Mouse (Mus musculus): ENCODE data around the gene Fyco1. TPM values are rescaled to one million over a fixed set of nuclear protein-coding genes. Genes with fewer than 3 reads are reported as not detected.

Fyco1 gene
- polyA plus RNA-seq, 1 experiment from 2014 or later = 29.0 TPM

- H3K9me3 ChIP-seq (replicated peaks; ENCODE audit: control insufficient read depth, low read length) = no peaks in the 10 kb centered on the region
- H3K4me2 ChIP-seq (ENCODE audit: low read depth, low read length) = peak overlapping the region; percentile 64
- H3K36me3 ChIP-seq (ENCODE audit: control insufficient read depth, insufficient read depth) = no peaks in the 10 kb centered on the region
- peak overlapping the region; percentile 98 for H3K9ac ChIP-seq (ENCODE audit: low read length)
- peak overlapping the region; percentile 98 for H3K27ac ChIP-seq (ENCODE audit: low read length)
- H3K4me1 ChIP-seq (ENCODE audit: control insufficient read depth, insufficient read depth, low read length) = peaks cover 16% of the 10 kb centered on the region
- no peaks in the 10 kb centered on the region for H3K27me3 ChIP-seq (ENCODE audit: control insufficient read depth, insufficient read depth, low read length)
- H3K4me3 ChIP-seq (ENCODE audit: low read length) = peak overlapping the region; percentile 92
- peak; percentile 58 for ATAC-seq (replicated peaks; ENCODE audit: extremely low read depth, insufficient read depth, low FRiP score)
- 0% methylated on average over 27 of the region's 27 CpGs for WGBS
These were observed 512 bp downstream of the Fyco1 start for GRCm38 (mm10) chr9:123851062-123851712.

GRCm38 (mm10) chr9:123850705-123851061, 1.0 kb downstream of the Fyco1 start:
- H3K36me3 ChIP-seq (ENCODE audit: control insufficient read depth, insufficient read depth) = no peaks in the 10 kb centered on the region
- H3K27ac ChIP-seq (ENCODE audit: low read length) = peak overlapping the region; percentile 98
- H3K4me3 ChIP-seq (ENCODE audit: low read length) = peak overlapping the region; percentile 92
- no peaks in the 10 kb centered on the region for H3K27me3 ChIP-seq (ENCODE audit: control insufficient read depth, insufficient read depth, low read length)
- no peaks in the 10 kb centered on the region for H3K9me3 ChIP-seq (replicated peaks; ENCODE audit: control insufficient read depth, low read length)
- peak overlapping the region; percentile 98 for H3K9ac ChIP-seq (ENCODE audit: low read length)
- H3K4me2 ChIP-seq (ENCODE audit: low read depth, low read length) = peak overlapping the region; percentile 64
- 0 out of 2 replicates have a peak, but pooled peaks have one; percentile 17 for ATAC-seq (replicated peaks; ENCODE audit: extremely low read depth, insufficient read depth, low FRiP score)
- H3K4me1 ChIP-seq (ENCODE audit: control insufficient read depth, insufficient read depth, low read length) = peaks cover 20% of the 10 kb centered on the region
- 0% methylated on average over 2 of the region's 2 CpGs for WGBS

- no peak for ATAC-seq (replicated peaks; ENCODE audit: extremely low read depth, insufficient read depth, low FRiP score)
- 48% methylated on average over 2 of the region's 2 CpGs for WGBS
- Histone ChIP-seq H3K4me3 (ENCODE audit: low read length) (peak overlapping the region; percentile 92), H3K4me2 (ENCODE audit: low read depth, low read length) (peak overlapping the region; percentile 64), H3K27me3 (ENCODE audit: control insufficient read depth, insufficient read depth, low read length) (no peaks in the 10 kb centered on the region), H3K9ac (ENCODE audit: low read length) (peak overlapping the region; percentile 98), H3K27ac (ENCODE audit: low read length) (peak overlapping the region; percentile 98), H3K9me3 (replicated peaks; ENCODE audit: control insufficient read depth, low read length) (no peaks in the 10 kb centered on the region), H3K36me3 (ENCODE audit: control insufficient read depth, insufficient read depth) (no peaks in the 10 kb centered on the region), H3K4me1 (ENCODE audit: control insufficient read depth, insufficient read depth, low read length) (peaks cover 25% of the 10 kb centered on the region)
These were observed 1.6 kb downstream of the Fyco1 start for GRCm38 (mm10) chr9:123849976-123850695.

GRCm38 (mm10) chr9:123846490-123846889, 5.2 kb downstream of the Fyco1 start:
- no peak for ATAC-seq (replicated peaks; ENCODE audit: extremely low read depth, insufficient read depth, low FRiP score)
- Histone ChIP-seq H3K27me3 (ENCODE audit: control insufficient read depth, insufficient read depth, low read length) (no peaks in the 10 kb centered on the region), H3K4me2 (ENCODE audit: low read depth, low read length) (no peak overlapping the region), H3K36me3 (ENCODE audit: control insufficient read depth, insufficient read depth) (peaks cover 4% of the 10 kb centered on the region; the same call in 1 of the 2 replicates), H3K9ac (ENCODE audit: low read length) (no peak overlapping the region), H3K4me3 (ENCODE audit: low read length) (no peak overlapping the region), H3K27ac (ENCODE audit: low read length) (peak overlapping the region; percentile 95), H3K4me1 (ENCODE audit: control insufficient read depth, insufficient read depth, low read length) (peaks cover 37% of the 10 kb centered on the region), H3K9me3 (replicated peaks; ENCODE audit: control insufficient read depth, low read length) (no peaks in the 10 kb centered on the region)
- 52% methylated on average over 1 of the region's 1 CpGs for WGBS

- ATAC-seq (replicated peaks; ENCODE audit: extremely low read depth, insufficient read depth, low FRiP score) = peak; percentile 87
- Histone ChIP-seq H3K4me2 (ENCODE audit: low read depth, low read length) (peak overlapping the region; percentile 43), H3K27ac (ENCODE audit: low read length) (peak overlapping the region; percentile 95), H3K27me3 (ENCODE audit: control insufficient read depth, insufficient read depth, low read length) (no peaks in the 10 kb centered on the region), H3K4me1 (ENCODE audit: control insufficient read depth, insufficient read depth, low read length) (peaks cover 34% of the 10 kb centered on the region), H3K9ac (ENCODE audit: low read length) (peak overlapping the region; percentile 5), H3K9me3 (replicated peaks; ENCODE audit: control insufficient read depth, low read length) (no peaks in the 10 kb centered on the region), H3K4me3 (ENCODE audit: low read length) (no peak overlapping the region), H3K36me3 (ENCODE audit: control insufficient read depth, insufficient read depth) (peaks cover 11% of the 10 kb centered on the region)
- WGBS = 13% methylated on average over 3 of the region's 3 CpGs
These were observed 6.6 kb downstream of the Fyco1 start for GRCm38 (mm10) chr9:123845120-123845519.

- H3K4me1 ChIP-seq (ENCODE audit: control insufficient read depth, insufficient read depth, low read length) = peaks cover 29% of the 10 kb centered on the region
- H3K27ac ChIP-seq (ENCODE audit: low read length) = peak overlapping the region; percentile 95
- 49% methylated on average over 3 of the region's 3 CpGs for WGBS
- no peaks in the 10 kb centered on the region for H3K9me3 ChIP-seq (replicated peaks; ENCODE audit: control insufficient read depth, low read length)
- no peaks in the 10 kb centered on the region for H3K27me3 ChIP-seq (ENCODE audit: control insufficient read depth, insufficient read depth, low read length)
- H3K4me3 ChIP-seq (ENCODE audit: low read length) = no peak overlapping the region
- peak overlapping the region; percentile 54; the same call in 1 of the 2 replicates for H3K9ac ChIP-seq (ENCODE audit: low read length)
- peaks cover 15% of the 10 kb centered on the region for H3K36me3 ChIP-seq (ENCODE audit: control insufficient read depth, insufficient read depth)
- ATAC-seq (replicated peaks; ENCODE audit: extremely low read depth, insufficient read depth, low FRiP score) = peak; percentile 69; the same call in 1 of the 2 replicates
- H3K4me2 ChIP-seq (ENCODE audit: low read depth, low read length) = peak overlapping the region; percentile 43
These were observed 7.2 kb downstream of the Fyco1 start for GRCm38 (mm10) chr9:123844468-123844867.

- no peaks in the 10 kb centered on the region for H3K27me3 ChIP-seq (ENCODE audit: control insufficient read depth, insufficient read depth, low read length)
- no peak overlapping the region for H3K9ac ChIP-seq (ENCODE audit: low read length)
- no peak overlapping the region for H3K27ac ChIP-seq (ENCODE audit: low read length)
- 87% methylated on average over 6 of the region's 6 CpGs for WGBS
- H3K4me1 ChIP-seq (ENCODE audit: control insufficient read depth, insufficient read depth, low read length) = peaks cover 16% of the 10 kb centered on the region
- H3K4me2 ChIP-seq (ENCODE audit: low read depth, low read length) = no peak overlapping the region
- H3K36me3 ChIP-seq (ENCODE audit: control insufficient read depth, insufficient read depth) = peaks cover 51% of the 10 kb centered on the region
- ATAC-seq (replicated peaks; ENCODE audit: extremely low read depth, insufficient read depth, low FRiP score) = no peak
- H3K4me3 ChIP-seq (ENCODE audit: low read length) = no peak overlapping the region
- H3K9me3 ChIP-seq (replicated peaks; ENCODE audit: control insufficient read depth, low read length) = no peaks in the 10 kb centered on the region
These were observed 11.5 kb downstream of the Fyco1 start for GRCm38 (mm10) chr9:123840243-123840642.

- no peaks in the 10 kb centered on the region for H3K4me1 ChIP-seq (ENCODE audit: control insufficient read depth, insufficient read depth, low read length)
- WGBS = 78% methylated on average over 3 of the region's 3 CpGs
- no peak overlapping the region for H3K4me2 ChIP-seq (ENCODE audit: low read depth, low read length)
- ATAC-seq (replicated peaks; ENCODE audit: extremely low read depth, insufficient read depth, low FRiP score) = no peak
- H3K4me3 ChIP-seq (ENCODE audit: low read length) = no peak overlapping the region
- H3K9ac ChIP-seq (ENCODE audit: low read length) = no peak overlapping the region
- no peaks in the 10 kb centered on the region for H3K27me3 ChIP-seq (ENCODE audit: control insufficient read depth, insufficient read depth, low read length)
- H3K36me3 ChIP-seq (ENCODE audit: control insufficient read depth, insufficient read depth) = peaks cover 68% of the 10 kb centered on the region
- H3K9me3 ChIP-seq (replicated peaks; ENCODE audit: control insufficient read depth, low read length) = no peaks in the 10 kb centered on the region
- no peak overlapping the region for H3K27ac ChIP-seq (ENCODE audit: low read length)
These were observed 15.8 kb downstream of the Fyco1 start for GRCm38 (mm10) chr9:123835851-123836250.

GRCm38 (mm10) chr9:123828916-123829315, 22.8 kb downstream of the Fyco1 start:
- ATAC-seq (replicated peaks; ENCODE audit: extremely low read depth, insufficient read depth, low FRiP score) = no peak
- Histone ChIP-seq H3K4me1 (ENCODE audit: control insufficient read depth, insufficient read depth, low read length) (no peaks in the 10 kb centered on the region), H3K36me3 (ENCODE audit: control insufficient read depth, insufficient read depth) (peaks cover 63% of the 10 kb centered on the region), H3K9me3 (replicated peaks; ENCODE audit: control insufficient read depth, low read length) (no peaks in the 10 kb centered on the region), H3K4me2 (ENCODE audit: low read depth, low read length) (no peak overlapping the region), H3K27ac (ENCODE audit: low read length) (no peak overlapping the region), H3K4me3 (ENCODE audit: low read length) (no peak overlapping the region), H3K9ac (ENCODE audit: low read length) (no peak overlapping the region), H3K27me3 (ENCODE audit: control insufficient read depth, insufficient read depth, low read length) (no peaks in the 10 kb centered on the region)
- 90% methylated on average over 4 of the region's 4 CpGs for WGBS
